Mouse (Mus musculus) kidney, postnatal 10 days (tissue): ENCODE measurements around the gene Fcgrt.
"Not testable (repeated sequence)": the region's sequence is repeated elsewhere in the genome, so short reads cannot be mapped to it uniquely, and the experiment has no call there.

Experiments
- DNase-seq: peaks from one replicate; pipeline ENCODE4 v3.0.0; 2021; ENCODE audit warnings: mixed read lengths

Fcgrt gene

DNA sequence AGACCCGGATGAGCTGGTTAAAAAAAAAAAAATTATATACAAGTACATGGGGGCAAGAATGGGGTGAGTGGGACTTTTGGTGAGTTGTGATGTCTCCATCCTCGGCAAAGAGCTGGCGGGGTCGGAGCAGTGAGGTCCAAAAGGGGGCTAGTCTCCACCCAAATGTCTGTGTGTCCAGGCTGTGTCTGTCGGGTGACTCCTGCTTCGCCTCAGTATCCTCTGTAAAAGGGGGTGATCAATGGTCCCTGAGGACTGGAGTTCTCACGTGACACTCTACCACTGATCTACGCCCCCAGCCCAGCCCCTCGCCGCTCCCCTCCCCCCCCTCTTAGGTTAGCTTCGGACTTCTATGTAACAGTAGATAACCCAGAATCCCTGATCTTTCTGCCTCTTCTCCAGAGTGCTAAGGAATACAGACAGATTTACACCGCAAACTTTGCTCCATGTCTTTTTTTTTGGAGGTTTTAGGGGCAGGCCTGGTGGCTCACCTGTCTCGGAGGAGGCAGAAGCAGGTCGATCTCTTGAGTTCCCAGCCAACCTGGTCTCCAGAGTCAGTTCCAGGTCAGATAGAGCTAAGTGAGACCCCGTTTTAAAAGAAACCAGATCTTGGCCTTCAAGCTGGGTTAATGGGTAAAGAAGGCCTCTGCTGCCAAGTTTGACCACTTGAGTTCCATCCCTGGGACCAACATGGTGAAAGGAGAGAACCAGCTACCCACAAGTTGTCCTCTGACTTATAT lies 26.3 kb upstream of the Fcgrt start:
- no peak for DNase-seq

DNA sequence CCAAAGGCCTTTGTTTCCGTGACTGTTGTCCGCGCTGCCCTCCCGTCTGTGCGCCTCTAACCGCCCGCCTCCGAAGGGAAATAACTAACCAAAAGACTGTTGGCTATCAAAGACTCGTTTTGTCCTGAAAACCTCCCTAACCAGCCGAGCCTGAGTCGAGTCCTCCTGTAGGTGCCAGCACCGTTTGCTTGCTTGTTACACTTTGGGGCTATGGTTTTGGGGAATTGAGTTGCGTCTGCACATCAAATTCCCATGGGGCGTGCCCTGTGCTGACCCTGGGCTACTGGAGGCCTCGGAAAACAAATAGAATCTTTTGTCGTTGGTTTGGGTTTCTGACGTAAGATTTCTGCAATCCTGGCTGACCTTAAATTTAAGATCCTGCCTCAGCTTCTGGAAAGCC lies 25.7 kb upstream of the Fcgrt start:
- peak; percentile 77 for DNase-seq

GRCm38 (mm10) chr7:45128624-45129246 lies 25.1 kb upstream of the Fcgrt start, which contains the start of gene Rpl13a:
Gene Rpl13a (minus strand): TSS chr7:45128761.
- peak; percentile 99 for DNase-seq

- DNase-seq: no peak
These were observed 24.1 kb upstream of the Fcgrt start for GRCm38 (mm10) chr7:45127700-45128224.

GRCm38 (mm10) chr7:45126844-45127699 lies 23.4 kb upstream of the Fcgrt start:
- DNase-seq: no peak

- DNase-seq: no peak
These were observed 22.6 kb upstream of the Fcgrt start for GRCm38 (mm10) chr7:45126147-45126843.

GRCm38 (mm10) chr7:45125649-45126048 lies 22.0 kb upstream of the Fcgrt start:
- DNase-seq: not testable (repeated sequence)

DNA sequence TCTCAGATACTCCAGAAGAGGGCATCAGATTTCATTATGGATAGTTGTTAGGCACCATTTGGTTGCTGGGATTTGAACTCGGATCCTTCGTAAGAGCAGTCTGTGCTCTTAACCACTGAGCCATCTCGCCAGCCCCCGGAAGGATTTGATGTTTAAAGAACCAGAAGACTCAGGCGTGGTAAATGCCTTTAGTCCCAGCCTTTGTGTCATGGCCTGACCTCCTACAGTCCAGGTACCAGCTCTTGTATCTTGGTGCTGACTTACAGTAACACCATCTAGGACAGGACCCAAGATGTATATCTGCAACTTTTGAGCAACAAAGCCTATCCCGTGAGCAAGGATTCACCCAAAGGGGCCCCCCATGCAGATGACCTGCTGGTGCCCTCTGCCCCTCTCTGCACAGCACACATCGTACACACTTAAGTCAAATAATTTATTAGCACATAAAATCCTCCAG lies 21.5 kb upstream of the Fcgrt start:
- DNase-seq: no peak

DNA sequence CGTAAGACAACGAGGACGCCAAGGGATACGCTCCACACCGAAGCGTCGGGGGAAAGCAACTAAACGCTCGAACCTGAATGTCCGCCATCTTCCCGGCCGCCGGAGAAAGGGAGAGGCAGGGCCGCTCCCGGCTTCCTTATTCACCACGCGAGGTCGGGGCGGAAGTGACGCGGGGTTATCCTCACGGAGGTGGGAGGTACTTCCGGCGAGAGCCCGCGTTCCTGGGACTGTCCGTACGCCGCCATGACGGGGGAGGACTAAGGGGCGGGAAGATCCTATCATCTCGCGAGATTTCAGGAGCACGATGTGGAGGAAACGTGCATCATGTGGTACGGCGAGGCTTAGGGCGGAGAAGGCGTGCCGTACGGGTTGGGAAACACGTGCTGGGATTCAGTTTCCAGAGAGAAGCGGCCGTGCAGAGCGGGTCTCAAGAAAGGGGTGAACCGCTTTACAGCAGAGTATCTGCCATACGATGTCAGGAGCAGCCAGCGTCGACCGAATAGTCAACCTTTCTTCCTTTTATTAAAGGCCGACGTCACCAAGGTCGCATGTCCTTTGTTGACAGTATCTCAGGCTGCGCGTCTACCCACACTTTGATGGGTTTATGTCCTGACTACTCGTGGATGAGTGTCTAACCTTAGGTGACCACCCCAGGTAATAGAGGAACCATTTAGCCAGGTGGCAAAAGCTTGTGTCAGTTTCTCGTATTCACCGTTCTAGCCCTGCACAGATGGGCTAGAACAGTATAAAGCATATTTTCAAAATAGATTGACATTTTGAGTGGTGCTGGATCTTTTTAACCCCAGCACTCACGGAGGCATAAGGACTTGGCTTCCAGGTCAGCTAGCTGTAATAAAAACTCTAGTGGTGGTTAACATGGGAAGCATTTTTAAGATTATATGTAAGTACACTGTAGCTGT lies 20.8 kb upstream of the Fcgrt start, which contains the start of gene Rps11:
Gene Rps11, minus strand, starts transcription at position 216 of the 920 bp plus-strand sequence.
- DNase-seq: peak; percentile 99

GRCm38 (mm10) chr7:45123186-45123570 lies 19.5 kb upstream of the Fcgrt start:
- peak; percentile 67 for DNase-seq

GRCm38 (mm10) chr7:45122561-45123185 lies 19.0 kb upstream of the Fcgrt start:
- DNase-seq: no peak

- DNase-seq: no peak
These were observed 18.3 kb upstream of the Fcgrt start for GRCm38 (mm10) chr7:45121966-45122365.

DNA sequence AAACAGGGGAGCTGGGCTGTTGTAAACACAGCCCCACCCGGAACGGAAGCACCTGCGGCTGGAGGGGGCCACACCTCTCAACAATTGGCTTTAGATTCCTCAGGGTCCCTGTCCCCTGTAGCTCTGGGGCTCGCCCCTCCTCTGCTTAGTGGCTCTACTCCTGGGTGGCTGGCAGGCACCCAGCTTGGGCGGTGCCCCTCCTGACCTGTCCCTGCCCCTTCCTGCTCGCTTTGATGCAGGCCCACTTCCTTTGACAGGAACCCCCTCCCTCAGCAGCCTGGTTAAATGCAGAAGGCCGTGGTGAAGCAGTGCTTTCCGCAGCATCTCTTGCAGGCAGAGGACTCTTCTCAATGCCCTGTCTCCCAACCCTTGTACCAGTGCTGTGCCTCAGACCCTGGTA lies 17.8 kb upstream of the Fcgrt start:
- peak; percentile 79 for DNase-seq

DNA sequence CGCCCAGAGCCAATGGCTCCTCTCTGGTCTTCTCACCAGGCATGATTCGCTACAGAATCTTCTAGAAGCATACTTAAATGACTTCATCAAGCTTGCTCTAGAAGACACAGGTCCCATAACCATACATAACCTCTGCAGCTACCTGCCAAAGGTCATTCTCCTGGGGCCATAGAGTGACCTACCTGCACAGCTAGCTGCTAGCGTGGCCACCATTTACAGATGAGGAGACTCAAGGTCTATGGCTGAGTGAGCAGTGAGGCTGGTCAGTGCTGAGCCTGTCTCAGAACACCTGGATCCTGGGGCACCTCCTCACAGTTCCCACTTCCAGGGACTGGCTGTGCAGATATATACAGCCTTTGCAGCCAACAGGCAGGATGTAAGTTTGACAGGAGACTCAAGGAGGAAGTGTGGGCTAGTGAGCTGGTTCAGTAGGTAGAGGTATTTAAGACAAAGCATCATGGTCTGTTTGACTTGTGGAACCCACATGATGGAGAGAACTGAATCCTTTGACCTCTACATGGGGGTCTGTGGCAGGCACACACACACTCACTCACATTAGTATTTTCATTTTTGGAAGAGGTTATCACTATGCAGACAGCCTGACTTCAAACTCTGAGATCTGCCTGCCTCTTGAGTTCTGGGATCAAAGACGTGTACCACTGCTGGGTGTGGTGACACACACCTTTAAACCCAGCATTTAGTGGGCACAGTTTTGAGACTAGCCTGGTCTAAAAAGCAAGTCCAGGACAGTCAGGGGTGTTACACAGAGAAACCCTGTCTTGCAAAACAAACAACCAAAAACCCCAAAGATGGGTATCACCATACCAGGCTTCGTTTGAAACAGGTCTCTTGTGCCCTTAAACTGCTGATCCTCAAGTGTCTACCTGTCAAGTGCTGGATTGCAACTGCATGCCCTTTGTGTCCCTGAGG lies 16.4 kb upstream of the Fcgrt start:
- DNase-seq: no peak

- no peak for DNase-seq
These were observed 14.7 kb upstream of the Fcgrt start for GRCm38 (mm10) chr7:45118336-45118735.

GRCm38 (mm10) chr7:45117566-45117965 lies 13.9 kb upstream of the Fcgrt start:
- DNase-seq: no peak

- DNase-seq: no peak
These were observed 9.8 kb upstream of the Fcgrt start for GRCm38 (mm10) chr7:45113476-45113875.

DNA sequence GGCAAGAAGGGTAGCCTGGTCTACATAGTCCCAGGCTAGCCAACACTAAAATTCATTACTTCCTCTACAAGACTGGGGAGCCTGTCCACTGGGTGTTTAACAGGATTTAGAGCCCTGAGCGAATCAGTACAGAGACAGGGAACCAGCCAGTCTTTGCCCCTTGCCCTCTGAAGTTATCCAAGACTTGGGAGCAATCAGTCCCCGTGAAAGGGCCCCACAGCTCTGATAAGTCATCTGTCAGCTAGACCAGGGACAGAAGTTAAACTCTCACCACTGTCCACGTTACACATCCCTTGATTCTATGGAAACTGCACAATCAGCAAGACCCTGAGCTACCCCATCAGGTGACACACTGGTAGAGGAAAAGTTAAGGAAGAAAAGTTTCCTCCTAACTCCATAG lies 8.9 kb upstream of the Fcgrt start:
- DNase-seq: no peak

GRCm38 (mm10) chr7:45111940-45112339 lies 8.3 kb upstream of the Fcgrt start:
- no peak for DNase-seq

DNA sequence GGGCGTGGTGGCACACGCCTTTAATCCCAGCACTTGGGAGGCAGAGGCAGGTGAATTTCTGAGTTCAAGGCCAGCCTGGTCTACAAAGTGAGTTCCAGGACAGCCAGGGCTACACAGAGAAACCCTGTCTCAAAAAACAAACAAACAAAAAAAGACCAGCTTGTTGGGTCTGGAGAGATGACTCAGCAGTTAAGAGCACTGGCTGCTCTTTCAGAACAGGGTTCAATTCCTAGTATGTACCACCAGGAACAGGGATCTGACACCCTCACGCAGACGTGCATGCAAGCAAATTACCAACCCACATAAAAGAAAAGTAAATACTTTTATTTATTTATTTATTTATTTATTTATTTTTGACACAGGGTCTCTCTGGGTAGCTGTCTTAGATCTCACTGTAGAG lies 6.4 kb upstream of the Fcgrt start:
- not testable (repeated sequence) for DNase-seq
